Mouse (Mus musculus) gastrocnemius, postnatal 36 days (tissue): ENCODE results near the gene Cryz. TPM values are rescaled to one million over a fixed set of nuclear protein-coding genes. Genes with fewer than 3 reads are reported as not detected.

Experiments
- DNase-seq, 2 experiments: peaks; one replicate each; pipeline ENCODE4 v3.0.0; 2022
- intact Hi-C: fragments of 180-260 bp; cut with DNase I; formaldehyde crosslinking; loops from one replicate; pipeline ENCODE4 v1.15.1; 2025
- total RNA-seq, 2 experiments: library from RNA; stranded (reverse); gene quantifications; 2 replicates each; pipeline ENCODE4 v1.2.3; 2021

The Cryz gene
- total RNA-seq, 2 experiments from 2014 or later, result 8.0 to 10.3 TPM

DNA sequence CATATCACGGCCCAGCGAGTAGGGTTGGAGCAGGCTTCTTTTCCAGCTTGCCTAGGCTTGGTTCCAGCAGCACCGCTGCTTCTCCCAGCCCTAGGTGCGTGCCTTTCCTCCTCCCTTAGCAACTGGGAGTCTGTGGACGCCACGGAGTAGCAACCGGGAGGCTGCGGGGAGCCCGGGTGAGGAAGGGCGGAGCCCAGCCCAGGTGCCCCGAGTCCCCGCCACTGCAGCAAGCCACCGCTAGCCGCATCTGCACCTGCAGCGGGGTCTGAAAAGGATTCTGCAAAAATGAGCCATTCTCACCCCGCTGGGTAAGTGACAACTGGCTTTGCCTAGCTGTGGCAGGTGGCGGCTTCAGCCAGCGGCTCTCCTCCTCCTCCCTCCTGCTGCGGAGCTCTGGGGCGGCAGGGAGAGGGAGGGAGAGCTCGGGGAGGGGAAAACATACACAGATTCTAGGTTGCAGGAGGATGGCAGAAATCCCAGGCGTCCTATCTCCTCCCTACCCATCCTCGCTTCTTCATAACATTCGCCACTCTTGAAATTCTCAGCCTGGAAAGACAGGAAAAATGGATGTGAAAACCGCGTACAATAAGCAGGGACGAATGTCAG lies 67.6 kb downstream of the Cryz start:
- no peak for DNase-seq
- intact Hi-C loops, result no loop called here

DNA sequence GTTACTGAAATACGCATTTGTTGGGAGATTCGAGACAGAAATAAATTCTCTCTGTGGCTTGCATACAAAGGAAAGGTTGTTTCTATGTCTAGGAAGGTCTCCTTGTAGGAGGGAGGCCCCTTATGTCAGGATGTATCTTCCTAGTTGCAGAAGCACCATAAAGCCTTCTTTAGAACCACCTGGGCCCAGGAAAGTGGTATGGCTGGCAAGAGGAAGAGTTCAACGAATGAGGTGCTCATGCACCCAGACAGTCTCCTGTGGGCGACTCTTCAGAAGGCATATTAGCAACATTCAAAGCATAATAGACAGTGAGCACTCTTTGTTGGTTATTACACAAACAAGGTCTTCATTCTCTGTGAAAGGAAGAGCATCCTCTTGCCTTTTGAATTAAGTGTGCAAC lies 68.1 kb downstream of the Cryz start:
- no peak for DNase-seq

DNA sequence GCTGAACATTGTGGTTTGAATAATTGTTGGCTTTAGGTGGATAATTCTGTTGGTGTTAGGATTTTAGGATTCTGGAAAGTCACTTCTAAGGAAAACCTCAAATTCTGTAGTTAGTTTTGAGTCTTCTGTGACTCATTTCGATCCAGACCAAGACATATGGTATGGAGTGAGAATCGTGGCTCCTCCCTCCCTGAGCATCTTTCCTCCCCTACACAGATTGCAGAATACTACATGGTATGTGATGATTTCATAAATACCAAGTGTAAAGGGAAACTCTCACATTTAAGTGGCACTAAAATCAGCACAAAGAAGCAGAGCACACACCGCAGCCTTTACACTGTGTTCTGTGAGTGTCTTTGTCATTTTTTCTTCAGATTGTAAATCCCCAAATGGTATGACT lies 72.0 kb downstream of the Cryz start:
- intact Hi-C loops, result no loop called here
- DNase-seq, result no peak

More for the DNA sequence above, 68.1 kb downstream of the Cryz start:
- intact Hi-C loops, result no loop called here

GRCm38 (mm10) chr3:154670584-154670983 lies 74.1 kb downstream of the Cryz start:
- DNase-seq, result no peak
- intact Hi-C loops, result loop anchor here (10.0 kb wide), 1 partner anchor 1706 kb away; no protein-coding TSS in a partner anchor

- no peak for DNase-seq
- intact Hi-C loops, result loop anchor here (10.0 kb wide), 1 partner anchor 1706 kb away; no protein-coding TSS in a partner anchor
These were observed 74.5 kb downstream of the Cryz start for GRCm38 (mm10) chr3:154671013-154671412.

Other genes starting within 250 kb of the Cryz start
- gene Tyw3, start 393 bp downstream of the Cryz start, total RNA-seq, result 1 to 10 TPM; 2.7 to 3.2 TPM
- gene Erich3, start 67.1 kb downstream of the Cryz start, total RNA-seq, result not detected